Mouse (Mus musculus): ENCODE measurements around the gene Sp2.
A peak's percentile ranks its signal among the peaks of the same experiment; 100 is the strongest.

- TF ChIP-seq E2F4 (IDR thresholded peaks at IDR 0.05; ENCODE audit: insufficient replicate concordance, low read depth, low read length) (no peak), POLR2AphosphoS2 (IDR thresholded peaks at IDR 0.05; ENCODE audit: low read depth, low read length) (no peak), MEF2A (IDR thresholded peaks at IDR 0.05; ENCODE audit: borderline replicate concordance, low read depth, low read length) (no peak; the same call in 1 of the 2 replicates), RAD21 (IDR thresholded peaks at IDR 0.05; ENCODE audit: low read depth, low read length) (no peak), CTCF (conservative IDR thresholded peaks at IDR 0.05 in 1 of 2, IDR thresholded peaks at IDR 0.05 in 1 of 2; ENCODE audit: low read depth in 2 of 2, low read length in 2 of 2) (no peak), POLR2A (IDR thresholded peaks at IDR 0.05; ENCODE audit: low read depth, low read length) (no peak), MXI1 (IDR thresholded peaks at IDR 0.05; ENCODE audit: low read depth, low read length) (0 out of 2 replicates have a peak, but pooled peaks have one; percentile 26), CHD2 (IDR thresholded peaks at IDR 0.05; ENCODE audit: low read length) (no peak)
Observed at GRCm38 (mm10) chr11:97009198-97009790, 26.5 kb upstream of the Sp2 start.

All from CH12.LX (cell line).